Mouse (Mus musculus): Measurements from ENCODE around the gene Ccdc51.

Gene Ccdc51

DNA sequence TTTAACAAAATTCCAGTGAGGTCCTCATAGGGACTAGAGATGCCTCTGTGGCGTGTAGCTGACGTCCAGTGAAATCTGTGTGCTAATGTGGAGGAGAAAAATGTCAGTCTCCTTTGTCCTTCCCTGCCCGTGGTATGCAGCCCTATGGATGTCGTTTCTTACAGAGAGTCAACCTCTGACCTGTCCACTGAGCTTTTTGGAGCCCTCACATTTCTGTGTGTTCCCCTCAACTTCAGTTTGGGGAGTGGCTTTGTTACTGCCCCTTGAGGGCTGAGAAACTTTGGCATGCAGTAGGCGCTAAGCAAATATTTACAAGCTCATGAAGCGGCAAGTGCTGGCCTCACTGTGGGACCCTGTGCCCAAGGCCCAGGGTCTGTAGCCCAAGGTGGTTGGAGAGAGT, 15.0 kb downstream of the Ccdc51 start:
- DNase-seq (ENCODE audit: low spot score) = no peak

DNA sequence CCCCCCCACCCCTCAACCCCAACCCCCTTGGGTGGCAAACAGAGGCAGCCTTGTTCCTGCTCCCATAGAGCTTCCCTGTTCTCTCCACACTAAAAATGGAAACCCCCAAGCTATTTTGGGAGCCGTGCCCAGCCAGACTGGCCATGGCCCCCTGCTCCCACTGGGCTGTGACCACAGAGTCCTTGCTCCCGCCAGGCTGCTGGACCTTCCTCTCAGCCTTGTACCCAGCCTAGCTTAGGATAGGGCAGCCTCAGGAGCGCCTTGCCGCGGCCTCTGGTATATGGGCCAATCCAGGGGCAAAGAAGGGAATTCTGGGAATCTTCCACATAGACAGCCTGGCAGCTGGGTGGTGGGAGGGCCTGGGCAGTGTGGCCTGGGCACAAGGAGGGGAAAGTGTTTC, 15.5 kb downstream of the Ccdc51 start:
- DNase-seq (ENCODE audit: low spot score) = no peak

DNA sequence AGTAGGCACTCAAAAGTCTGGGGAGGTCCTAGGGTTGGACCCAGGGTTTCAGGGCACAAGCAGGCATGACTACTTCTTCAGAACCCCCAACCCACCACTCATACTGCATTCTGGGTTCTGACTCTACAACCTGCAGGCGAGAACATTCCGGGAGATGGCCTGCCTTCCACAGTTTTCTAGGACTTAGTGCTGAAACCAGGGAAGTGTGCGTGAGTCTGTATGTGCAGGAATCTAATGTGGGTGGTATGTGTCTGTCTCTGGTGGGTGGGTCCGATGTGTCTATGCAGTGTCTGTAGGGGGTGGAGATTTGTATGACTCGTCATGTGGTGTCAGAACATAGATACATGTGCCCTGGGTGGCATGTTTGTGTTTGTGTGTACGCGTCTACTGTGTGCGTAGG, 16.1 kb downstream of the Ccdc51 start:
- DNase-seq (ENCODE audit: low spot score) = no peak

DNA sequence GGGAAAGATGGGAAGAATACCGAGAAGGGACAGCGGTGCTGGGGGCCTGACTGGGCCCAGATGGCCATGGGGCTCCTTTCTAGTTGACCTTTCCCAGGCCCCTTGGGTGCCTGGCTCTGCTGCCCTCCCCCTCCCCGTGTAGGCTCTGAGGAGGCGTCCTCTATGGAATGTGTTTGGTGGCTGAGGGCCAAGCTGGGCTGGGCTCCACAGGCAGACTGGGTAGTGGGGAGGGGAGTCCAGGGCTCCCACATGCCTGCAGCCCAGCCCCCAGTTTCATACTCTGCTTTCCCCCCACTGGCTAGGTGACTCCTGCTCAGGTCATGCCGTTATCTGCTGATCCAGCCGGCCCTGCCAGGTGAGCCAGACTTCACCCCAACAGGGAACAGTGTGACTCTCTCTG, 16.7 kb downstream of the Ccdc51 start:
- no peak for DNase-seq (ENCODE audit: low spot score)

DNA sequence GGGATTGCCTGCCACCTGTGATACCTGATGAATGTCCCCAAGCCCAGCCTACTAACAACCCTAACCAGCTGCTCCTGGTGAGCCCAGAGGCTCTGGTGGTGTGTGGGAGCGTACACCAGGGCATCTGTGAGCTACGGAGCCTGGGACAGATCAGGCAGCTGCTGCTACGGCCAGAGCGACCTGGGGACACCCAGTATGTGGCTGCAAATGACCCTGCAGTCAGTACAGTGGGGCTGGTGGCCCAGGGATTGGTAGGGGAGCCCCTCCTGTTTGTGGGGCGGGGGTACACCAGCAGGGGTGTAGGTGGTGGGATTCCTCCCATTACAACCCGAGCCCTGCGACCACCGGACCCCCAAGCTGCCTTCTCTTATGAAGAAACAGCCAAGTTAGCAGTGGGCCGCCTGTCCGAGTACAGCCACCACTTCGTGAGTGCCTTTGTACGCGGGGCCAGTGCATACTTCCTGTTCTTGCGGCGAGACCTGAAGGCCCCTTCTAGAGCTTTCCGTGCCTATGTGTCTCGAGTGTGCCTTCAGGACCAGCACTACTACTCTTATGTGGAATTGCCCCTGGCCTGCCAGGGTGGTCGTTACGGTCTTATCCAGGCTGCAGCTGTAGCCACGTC, 18.1 kb downstream of the Ccdc51 start:
- no peak for DNase-seq (ENCODE audit: low spot score)

DNA sequence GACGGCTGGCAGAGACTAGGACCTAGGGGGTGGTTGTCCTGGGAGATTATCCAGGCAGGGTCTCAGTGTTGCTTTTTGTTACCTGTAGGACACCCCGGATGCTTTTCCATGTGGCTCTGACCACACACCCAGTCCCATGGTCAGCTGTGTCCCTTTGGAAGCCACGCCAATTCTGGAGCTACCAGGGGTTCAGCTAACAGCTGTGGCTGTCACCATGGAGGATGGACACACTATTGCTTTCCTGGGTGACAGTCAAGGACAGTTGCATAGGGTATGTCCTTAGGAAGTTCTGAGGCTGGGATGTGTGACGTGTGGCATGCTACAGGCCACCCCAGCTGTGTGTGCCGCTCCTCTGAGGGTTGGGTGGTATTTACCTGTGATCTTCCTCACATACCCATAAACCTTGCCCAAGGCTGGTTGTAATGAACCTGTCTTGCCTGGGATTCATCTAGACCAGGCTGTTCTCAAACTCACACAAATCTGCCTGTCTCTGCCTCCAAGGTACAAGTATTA, 19.7 kb downstream of the Ccdc51 start:
- no peak for DNase-seq (ENCODE audit: low spot score)

DNA sequence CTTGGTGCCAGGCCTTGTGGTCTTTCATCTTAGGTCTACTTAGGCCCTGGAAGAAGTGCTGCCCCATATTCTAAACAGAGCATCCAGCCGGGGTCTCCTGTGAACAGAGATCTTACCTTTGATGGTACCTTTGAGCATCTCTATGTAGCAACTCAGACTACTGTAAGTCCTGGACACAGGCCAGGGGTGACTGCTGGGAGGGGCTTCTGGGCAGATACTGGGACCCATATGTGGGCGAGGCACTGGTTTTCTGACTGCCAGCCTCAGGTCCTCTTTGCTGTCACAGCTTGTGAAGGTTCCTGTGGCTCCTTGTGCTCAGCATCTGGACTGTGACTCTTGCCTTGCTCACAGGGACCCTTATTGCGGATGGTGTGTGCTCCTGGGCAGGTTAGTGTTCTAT, 20.2 kb downstream of the Ccdc51 start:
- no peak for DNase-seq (ENCODE audit: low spot score)

DNA sequence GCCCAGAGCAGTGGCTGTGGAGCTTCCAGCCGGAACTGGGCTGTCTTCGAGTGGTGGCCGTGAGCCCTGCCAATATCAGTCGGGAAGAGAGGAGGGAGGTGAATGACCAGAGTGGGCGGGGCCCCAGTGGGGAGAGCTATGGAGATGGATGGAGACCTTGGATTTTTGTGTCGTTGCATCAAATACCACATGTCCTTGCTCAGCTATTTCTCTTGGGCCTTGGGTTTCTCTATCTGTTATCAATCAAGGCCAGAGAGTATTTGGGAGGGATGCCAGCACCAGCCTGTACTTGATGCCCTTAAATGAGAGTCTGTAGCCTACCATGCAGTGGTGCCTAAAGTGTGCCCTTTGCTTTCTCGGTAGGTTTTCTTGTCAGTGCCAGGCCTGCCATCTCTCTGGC, 21.0 kb downstream of the Ccdc51 start:
- no peak for DNase-seq (ENCODE audit: low spot score)

DNA sequence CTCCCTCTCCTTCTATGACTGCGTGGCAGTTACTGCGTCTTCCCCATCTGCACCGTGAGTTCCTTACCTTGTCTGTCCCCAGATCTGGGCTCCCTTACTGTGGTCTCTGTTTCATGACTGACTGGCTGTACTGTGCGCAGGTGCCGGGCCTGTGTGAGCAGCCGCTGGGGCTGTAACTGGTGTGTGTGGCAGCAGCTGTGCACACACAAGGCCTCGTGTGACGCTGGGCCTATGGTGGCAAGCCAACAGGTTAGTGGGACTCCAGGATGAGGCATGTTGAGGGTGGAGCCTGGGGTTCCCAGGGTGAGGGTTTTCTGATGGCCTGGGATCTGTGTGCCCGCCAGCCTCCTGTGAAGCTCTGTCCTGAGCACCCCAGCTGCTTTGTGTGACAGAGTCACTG, 21.8 kb downstream of the Ccdc51 start:
- DNase-seq (ENCODE audit: low spot score) = no peak

DNA sequence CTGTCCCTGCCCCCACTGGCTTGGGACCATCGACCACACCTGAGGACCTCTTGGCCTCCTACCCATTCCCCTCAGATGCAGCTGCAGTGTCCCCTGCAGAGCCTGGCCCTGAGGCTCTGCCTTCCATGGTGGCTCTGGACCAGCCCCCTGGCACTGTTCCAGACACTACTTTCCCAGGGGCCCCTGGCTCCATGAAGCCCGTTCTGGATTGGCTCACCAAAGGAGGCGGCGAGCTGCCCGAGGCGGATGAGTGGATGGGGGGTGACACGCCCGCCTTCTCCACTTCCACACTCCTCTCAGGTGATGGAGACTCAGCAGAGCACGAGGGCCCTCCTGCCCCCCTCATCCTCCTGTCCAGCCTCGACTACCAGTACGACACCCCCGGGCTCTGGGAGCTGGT, 22.7 kb downstream of the Ccdc51 start:
- no peak for DNase-seq (ENCODE audit: low spot score)

DNA sequence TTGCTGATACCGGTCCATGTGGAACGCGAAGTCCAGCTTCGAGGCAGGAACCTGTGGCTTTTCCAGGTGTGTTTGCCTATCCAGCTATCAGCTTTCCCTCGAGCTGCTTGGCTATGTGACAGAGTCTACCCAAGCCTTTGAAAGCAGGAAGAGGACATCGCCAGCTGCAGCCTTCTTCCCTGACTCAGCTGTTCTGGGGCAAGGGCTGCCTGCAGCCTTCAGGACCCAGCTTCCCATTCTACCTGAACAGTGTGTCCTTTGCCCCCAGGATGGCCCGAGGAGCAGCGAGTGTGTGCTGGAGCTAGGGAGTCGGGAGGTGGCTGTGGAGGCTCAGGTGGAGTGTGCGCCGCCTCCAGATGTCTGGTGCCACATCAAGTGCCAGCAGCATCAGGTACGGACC, 23.4 kb downstream of the Ccdc51 start:
- no peak for DNase-seq (ENCODE audit: low spot score)

DNA sequence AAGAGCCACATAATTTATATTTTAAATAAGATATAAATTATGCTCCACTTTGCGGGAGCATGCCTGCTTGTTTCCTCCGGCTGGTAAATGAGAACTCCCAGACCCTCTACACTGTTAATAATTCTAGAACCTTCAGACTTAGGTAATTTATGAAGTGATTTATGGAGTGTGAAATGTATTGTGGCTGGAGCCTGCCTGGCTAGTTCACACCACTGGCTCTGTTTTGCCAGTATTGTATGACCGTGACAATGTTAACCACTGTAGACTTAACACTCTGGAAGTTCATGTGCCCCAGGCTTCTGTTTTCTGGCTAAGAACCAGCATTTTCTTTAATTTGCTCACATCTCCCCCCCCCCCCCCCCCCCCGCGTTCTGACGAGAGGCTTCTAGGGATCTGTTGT, 25.0 kb downstream of the Ccdc51 start:
- no peak for DNase-seq (ENCODE audit: low spot score)

DNA sequence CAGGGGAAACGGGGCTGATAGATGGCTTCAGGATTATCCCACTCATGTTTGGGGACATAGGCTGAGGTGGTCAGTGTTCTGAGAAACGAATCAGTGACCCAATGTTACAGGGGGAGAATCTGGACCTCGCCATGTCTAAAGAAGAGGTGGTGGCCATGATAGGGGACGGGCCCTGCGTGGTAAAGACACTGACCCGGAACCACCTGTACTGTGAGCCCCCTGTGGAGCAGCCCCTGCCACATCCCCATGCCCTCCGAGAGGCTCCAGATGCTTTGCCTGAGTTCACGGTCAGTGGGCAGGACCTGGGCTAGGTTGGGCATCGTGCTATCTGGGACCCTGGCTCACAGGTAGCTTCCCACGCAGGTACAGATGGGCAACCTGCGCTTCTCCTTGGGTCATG, 27.9 kb downstream of the Ccdc51 start:
- no peak for DNase-seq (ENCODE audit: low spot score)

DNA sequence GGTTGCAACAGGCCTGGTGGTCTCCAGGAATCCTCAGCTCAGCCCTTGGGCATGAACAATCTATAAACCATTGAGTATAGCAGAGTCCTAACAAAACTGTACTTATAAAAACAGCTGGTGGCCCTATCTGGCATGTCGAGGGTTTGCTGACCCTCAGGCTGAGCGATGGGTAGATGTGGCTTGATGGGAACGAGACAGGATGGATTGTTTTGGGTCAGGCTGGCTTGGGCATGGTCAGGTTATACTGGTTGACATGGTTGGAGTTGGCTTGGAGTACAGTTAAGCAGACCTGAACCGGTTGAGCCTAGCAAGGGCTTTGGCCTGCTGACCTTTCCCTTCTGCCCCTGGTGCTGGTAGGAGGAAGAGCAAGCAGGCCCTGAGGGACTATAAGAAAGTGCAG, 28.8 kb downstream of the Ccdc51 start:
- DNase-seq (ENCODE audit: low spot score) = no peak

DNA sequence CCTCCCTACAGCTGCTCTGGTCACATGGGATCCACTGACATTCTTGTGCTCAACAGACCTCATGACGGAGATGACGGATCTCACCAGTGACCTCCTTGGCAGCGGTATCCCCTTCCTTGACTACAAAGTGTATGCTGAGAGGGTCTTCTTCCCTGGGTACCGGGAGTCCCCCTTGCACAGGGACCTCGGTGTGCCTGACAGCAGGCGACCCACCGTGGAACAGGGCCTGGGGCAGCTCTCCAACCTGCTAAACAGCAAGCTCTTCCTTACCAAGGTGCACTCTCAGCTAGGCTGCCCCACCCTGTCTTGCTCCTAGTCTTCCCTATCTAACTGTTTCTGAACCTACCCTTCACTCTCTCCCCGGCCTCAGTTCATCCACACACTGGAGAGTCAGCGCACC, 29.3 kb downstream of the Ccdc51 start:
- no peak for DNase-seq (ENCODE audit: low spot score)

DNA sequence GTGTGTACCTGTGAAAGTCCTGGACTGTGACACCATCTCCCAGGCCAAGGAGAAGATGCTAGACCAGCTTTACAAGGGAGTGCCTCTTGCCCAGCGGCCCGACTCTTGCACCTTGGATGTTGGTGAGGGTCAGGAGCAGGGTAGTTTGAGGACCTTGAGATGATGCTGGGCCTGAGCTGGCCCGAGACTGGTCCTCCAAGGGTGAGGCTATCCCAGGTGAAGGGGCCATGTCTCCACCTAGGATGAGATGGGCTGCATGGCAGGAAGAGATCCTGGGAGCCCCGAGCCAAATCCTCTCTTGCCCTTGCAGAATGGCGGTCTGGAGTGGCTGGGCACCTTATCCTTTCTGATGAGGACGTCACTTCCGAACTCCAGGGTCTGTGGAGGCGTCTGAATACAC, 31.0 kb downstream of the Ccdc51 start:
- DNase-seq (ENCODE audit: low spot score) = no peak

DNA sequence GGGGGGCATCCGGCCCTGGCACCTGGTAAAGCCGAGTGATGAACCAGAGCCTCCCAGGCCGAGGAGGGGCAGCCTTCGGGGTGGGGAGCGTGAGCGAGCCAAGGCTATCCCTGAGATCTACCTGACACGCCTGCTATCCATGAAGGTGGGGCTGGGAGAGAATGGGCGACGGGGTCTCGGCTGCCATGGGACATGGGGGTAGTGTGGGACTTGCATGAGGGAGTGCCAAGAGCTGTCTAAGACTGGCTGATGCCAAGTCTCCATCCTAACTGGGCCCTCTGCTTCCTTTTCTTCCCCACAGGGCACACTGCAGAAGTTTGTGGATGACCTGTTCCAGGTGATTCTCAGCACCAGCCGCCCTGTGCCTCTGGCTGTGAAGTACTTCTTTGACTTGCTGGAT, 32.0 kb downstream of the Ccdc51 start:
- no peak for DNase-seq (ENCODE audit: low spot score)

DNA sequence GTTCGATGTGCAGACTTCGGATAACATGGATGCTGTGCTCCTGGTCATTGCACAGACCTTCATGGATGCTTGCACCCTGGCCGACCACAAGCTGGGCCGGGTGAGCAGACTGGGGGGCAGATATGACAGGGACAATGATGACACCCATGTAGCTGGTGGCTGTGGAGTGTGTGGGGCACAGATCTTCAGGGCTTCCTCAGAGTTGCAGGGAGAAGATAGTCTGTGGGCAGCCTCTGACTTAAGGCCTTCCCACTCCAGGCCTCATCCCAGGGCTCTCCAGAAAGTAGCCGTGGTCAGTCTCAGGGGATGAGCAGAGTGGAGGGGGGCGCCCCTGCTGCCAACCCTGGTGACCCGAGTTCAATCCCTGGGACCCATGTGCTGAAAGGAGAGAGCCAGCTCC, 32.6 kb downstream of the Ccdc51 start:
- no peak for DNase-seq (ENCODE audit: low spot score)

DNA sequence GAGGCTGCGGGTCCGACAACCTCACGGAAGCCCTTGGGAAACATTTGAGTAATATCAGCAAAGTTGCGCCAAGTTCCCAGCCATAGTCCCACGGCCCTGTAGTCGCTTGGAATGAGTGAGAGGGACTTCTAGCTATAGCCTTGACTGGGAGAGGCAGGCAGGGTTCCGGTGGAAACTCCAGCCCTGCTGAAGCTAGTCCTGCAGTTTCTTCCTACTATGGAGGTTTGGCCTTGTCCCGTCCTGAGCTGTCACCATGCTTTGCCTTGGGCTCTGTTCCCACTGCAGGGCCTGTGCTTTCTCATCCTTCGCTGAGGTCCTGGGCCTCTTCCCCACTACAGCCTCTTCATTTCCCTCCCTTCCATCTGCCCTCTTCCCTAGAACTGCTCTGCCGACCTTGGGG, 33.9 kb downstream of the Ccdc51 start:
- DNase-seq (ENCODE audit: low spot score) = no peak

DNA sequence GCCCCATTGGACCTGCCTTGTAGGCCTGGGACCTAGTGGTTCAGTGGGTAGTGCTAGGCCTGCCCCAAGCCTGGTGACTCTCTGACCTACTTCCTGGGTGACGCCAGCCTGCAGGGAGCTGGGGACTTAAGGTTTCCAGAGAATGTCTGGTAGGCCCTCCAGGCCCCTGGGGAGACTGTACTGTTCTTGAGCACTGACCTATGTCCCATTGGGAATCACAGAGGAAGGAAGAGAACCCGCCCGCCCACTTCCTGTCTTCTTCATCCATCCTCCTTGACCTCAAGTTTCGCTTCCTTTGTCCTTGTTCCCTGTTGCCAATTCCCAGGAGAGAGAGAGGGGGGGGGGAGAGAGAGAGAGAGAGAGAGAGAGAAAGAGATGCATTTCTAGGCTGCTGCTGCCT, 35.8 kb downstream of the Ccdc51 start:
- peak; percentile 8 for DNase-seq (ENCODE audit: low spot score)

DNA sequence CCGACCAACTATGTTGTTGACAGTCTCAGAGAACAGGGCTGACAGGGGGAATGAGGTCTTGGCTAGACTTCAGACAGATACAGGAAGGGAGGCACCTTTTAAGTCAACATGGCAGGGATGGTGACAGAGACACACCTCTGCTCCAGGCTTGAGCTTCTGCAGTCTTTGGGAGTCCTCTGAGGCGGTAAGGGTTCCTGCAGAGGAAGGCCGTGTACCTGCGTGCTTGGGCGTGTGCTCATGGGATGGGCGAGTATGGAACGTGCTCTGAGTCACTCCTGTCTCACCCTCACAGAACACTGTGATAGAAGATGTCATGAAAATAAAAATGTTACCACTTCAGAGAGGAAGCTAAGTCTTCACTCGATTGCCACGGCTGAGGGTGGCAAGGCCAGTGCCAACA, 37.3 kb downstream of the Ccdc51 start:
- no peak for DNase-seq (ENCODE audit: low spot score)

DNA sequence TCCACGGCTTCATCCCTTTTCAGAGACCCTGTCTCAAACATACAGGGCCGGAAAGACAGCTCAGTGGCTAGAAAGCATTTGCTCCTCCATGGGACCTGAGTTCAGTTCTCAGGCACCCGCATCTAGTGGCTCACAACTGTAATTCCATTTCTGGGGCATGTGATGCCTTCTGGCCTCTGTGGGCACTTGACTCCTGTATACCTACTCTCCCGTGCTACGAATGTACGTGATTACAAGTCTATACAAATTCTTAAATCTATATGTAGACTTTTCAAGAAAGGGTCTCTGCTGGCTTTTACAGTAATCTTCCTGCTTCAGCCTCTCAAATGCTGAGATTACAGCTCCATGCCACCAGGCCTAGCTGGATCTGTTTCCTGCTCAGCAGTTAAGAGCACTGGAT, 38.7 kb downstream of the Ccdc51 start:
- DNase-seq (ENCODE audit: low spot score) = no peak

DNA sequence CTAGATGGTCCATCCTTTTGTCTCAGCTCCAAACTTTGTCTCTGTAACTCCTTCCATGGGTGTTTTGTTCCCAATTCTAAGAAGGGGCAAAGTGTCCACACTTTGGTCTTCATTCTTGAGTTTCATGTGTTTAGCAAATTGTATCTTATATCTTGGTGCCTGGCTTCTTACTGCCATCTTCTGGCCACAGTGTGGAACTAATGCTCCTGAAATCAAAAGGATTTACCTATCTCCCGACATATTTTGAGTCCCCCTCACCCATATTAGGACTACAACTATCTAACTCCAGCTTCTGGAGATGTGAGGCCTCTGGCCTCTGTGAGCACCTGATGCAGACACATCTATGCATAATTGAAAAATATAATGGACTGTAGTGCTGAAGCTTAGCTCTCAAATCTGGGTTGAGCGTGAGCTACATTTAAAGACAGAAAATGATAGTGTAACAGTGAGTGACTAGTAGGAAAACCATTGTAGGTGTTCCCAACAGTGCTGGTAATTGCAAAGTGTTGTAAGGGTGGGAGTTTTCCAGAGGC, 40.3 kb downstream of the Ccdc51 start:
- DNase-seq (ENCODE audit: low spot score) = peak; percentile 55

DNA sequence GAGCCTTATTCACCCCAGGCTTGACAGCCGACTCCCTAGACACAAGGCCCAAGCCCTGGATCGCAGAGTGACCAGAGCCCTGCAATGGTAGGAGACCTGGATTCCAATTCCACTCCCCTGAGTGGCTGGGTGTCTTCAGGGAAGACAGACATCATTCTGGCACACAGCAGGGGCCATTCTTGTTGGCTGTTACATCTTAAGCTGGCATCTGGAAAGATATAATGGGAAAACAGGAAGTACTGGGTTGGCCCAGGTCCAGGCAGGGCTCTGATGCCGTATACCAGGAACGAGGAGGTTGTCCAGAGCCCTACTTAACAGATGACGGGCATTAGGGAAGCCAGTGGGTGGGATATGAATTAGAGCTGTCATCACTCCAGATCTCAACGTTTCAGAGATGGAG, 41.0 kb downstream of the Ccdc51 start:
- no peak for DNase-seq (ENCODE audit: low spot score)

DNA sequence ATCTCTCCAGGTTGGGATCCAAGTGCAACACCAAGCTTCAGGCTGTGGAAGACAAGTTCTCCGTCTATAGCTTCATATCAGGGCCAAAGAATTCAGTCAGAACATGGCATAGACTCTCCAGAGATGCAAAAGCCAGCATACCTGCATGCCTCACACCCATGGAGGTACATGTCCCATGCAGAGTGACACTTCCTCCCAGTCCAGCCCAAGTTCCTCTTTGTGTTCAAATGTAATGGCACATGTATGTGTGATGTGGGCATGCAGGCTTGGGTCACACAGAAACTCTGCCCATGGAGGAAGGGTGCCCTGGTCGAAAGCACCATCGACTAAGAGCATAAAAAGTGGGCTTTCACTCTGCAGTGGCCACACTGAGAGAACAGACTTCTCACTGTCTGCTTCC, 41.9 kb downstream of the Ccdc51 start:
- no peak for DNase-seq (ENCODE audit: low spot score)

All from adipocyte (in vitro differentiated cells).